Mouse (Mus musculus): ENCODE results near the gene Brd7.
A peak's percentile ranks its signal among the peaks of the same experiment; 100 is the strongest.

The Brd7 gene

GRCm38 (mm10) chr8:88349046-88349445 lies 12.9 kb downstream of the Brd7 start:
- DNase-seq = no peak

GRCm38 (mm10) chr8:88342026-88342425 lies 20.0 kb downstream of the Brd7 start:
- no peak for DNase-seq

- no peak for DNase-seq
Measured at GRCm38 (mm10) chr8:88339887-88340695, 21.9 kb downstream of the Brd7 start.

GRCm38 (mm10) chr8:88339221-88339620 lies 22.8 kb downstream of the Brd7 start:
- DNase-seq = no peak

- DNase-seq = no peak
Measured at GRCm38 (mm10) chr8:88334975-88335374, 27.0 kb downstream of the Brd7 start.

GRCm38 (mm10) chr8:88334384-88334783 lies 27.6 kb downstream of the Brd7 start:
- DNase-seq = no peak

- no peak for DNase-seq
Measured at GRCm38 (mm10) chr8:88330816-88331215, 31.2 kb downstream of the Brd7 start.

GRCm38 (mm10) chr8:88328689-88329088 lies 33.3 kb downstream of the Brd7 start:
- DNase-seq = no peak

GRCm38 (mm10) chr8:88326328-88326727 lies 35.7 kb downstream of the Brd7 start:
- no peak for DNase-seq

GRCm38 (mm10) chr8:88325795-88326194 lies 36.2 kb downstream of the Brd7 start:
- DNase-seq = no peak

GRCm38 (mm10) chr8:88325251-88325650 lies 36.7 kb downstream of the Brd7 start:
- DNase-seq = no peak

GRCm38 (mm10) chr8:88324760-88325159 lies 37.2 kb downstream of the Brd7 start:
- DNase-seq = no peak

GRCm38 (mm10) chr8:88323523-88323922 lies 38.5 kb downstream of the Brd7 start:
- DNase-seq = no peak

GRCm38 (mm10) chr8:88321387-88321786 lies 40.6 kb downstream of the Brd7 start:
- no peak for DNase-seq

GRCm38 (mm10) chr8:88320134-88320533 lies 41.9 kb downstream of the Brd7 start:
- no peak for DNase-seq

GRCm38 (mm10) chr8:88318151-88318550 lies 43.8 kb downstream of the Brd7 start:
- no peak for DNase-seq

GRCm38 (mm10) chr8:88317341-88317740 lies 44.7 kb downstream of the Brd7 start:
- no peak for DNase-seq

- peak; percentile 69 for DNase-seq
Measured at GRCm38 (mm10) chr8:88316139-88316931, 45.7 kb downstream of the Brd7 start.

- no peak for DNase-seq
Measured at GRCm38 (mm10) chr8:88315302-88315701, 46.7 kb downstream of the Brd7 start.

- no peak for DNase-seq
Measured at GRCm38 (mm10) chr8:88313991-88314390, 48.0 kb downstream of the Brd7 start.

GRCm38 (mm10) chr8:88312966-88313365 lies 49.0 kb downstream of the Brd7 start:
- DNase-seq = no peak

- DNase-seq = no peak
Measured at GRCm38 (mm10) chr8:88310286-88310685, 51.7 kb downstream of the Brd7 start.

GRCm38 (mm10) chr8:88309881-88310280 lies 52.1 kb downstream of the Brd7 start:
- no peak for DNase-seq

GRCm38 (mm10) chr8:88309274-88309873 lies 52.6 kb downstream of the Brd7 start:
- no peak for DNase-seq
